Mouse (Mus musculus) right cerebral cortex, postnatal 25 days (tissue): ENCODE data around the gene Evx1.

Experiments
- DNase-seq: peaks from one replicate; pipeline ENCODE4 v3.0.0; 2022

Evx1 gene

GRCm38 (mm10) chr6:52313391-52314303 is at the start of gene Evx1:
Gene Evx1, plus strand, starts transcription at chr6:52313498.
- no peak for DNase-seq

- DNase-seq = no peak
These were observed 49.0 kb upstream of the Evx1 start for GRCm38 (mm10) chr6:52264106-52264790.

- DNase-seq = no peak
These were observed 47.9 kb upstream of the Evx1 start for GRCm38 (mm10) chr6:52265306-52265912.

GRCm38 (mm10) chr6:52265913-52266665 is 47.2 kb upstream of the Evx1 start:
- DNase-seq = no peak

GRCm38 (mm10) chr6:52266666-52266985 is 46.7 kb upstream of the Evx1 start:
- DNase-seq = no peak

- DNase-seq = no peak
These were observed 46.1 kb upstream of the Evx1 start for GRCm38 (mm10) chr6:52267221-52267620.

- no peak for DNase-seq
These were observed 45.6 kb upstream of the Evx1 start for GRCm38 (mm10) chr6:52267691-52268090.

GRCm38 (mm10) chr6:52268341-52268740 is 45.0 kb upstream of the Evx1 start:
- DNase-seq = no peak

GRCm38 (mm10) chr6:52268756-52269155 is 44.5 kb upstream of the Evx1 start:
- DNase-seq = no peak

GRCm38 (mm10) chr6:52270494-52271480 is 42.5 kb upstream of the Evx1 start:
- DNase-seq = no peak

GRCm38 (mm10) chr6:52272766-52273655 is 40.3 kb upstream of the Evx1 start:
- no peak for DNase-seq

GRCm38 (mm10) chr6:52273656-52274280 is 39.5 kb upstream of the Evx1 start:
- DNase-seq = no peak

GRCm38 (mm10) chr6:52274576-52274975 is 38.7 kb upstream of the Evx1 start:
- no peak for DNase-seq

- DNase-seq = no peak
These were observed 37.6 kb upstream of the Evx1 start for GRCm38 (mm10) chr6:52275563-52276280.

- no peak for DNase-seq
These were observed 36.9 kb upstream of the Evx1 start for GRCm38 (mm10) chr6:52276382-52276781.

- DNase-seq = no peak
These were observed 36.4 kb upstream of the Evx1 start for GRCm38 (mm10) chr6:52276920-52277319.

GRCm38 (mm10) chr6:52281084-52281483 is 32.2 kb upstream of the Evx1 start:
- DNase-seq = no peak

GRCm38 (mm10) chr6:52283896-52284295 is 29.4 kb upstream of the Evx1 start:
- no peak for DNase-seq

- no peak for DNase-seq
These were observed 23.1 kb upstream of the Evx1 start for GRCm38 (mm10) chr6:52290186-52290585.
